Mouse (Mus musculus): ENCODE measurements at regions not wholly inside any gene's neighbourhood (a gene's known extent, or its start where the extent isn't known, plus 50 kb on each side); places are given as distances from the start of the nearest gene placed in this dataset.

GRCm38 (mm10) chr11:18437834-18438611 lies 484.3 kb upstream of the Etaa1 start:
- in situ Hi-C loops (cut with MseI, MboI): no loop called here

- in situ Hi-C loops (cut with MseI, MboI): no loop called here
These were observed 467.4 kb upstream of the Etaa1 start for GRCm38 (mm10) chr11:18421076-18421475.

GRCm38 (mm10) chr11:18413769-18414168 lies 460.1 kb upstream of the Etaa1 start:
- in situ Hi-C loops (cut with MseI, MboI): no loop called here

- in situ Hi-C loops (cut with MseI, MboI): no loop called here
These were observed 454.5 kb upstream of the Etaa1 start for GRCm38 (mm10) chr11:18408071-18408752.

GRCm38 (mm10) chr11:18399561-18399960 lies 445.9 kb upstream of the Etaa1 start:
- in situ Hi-C loops (cut with MseI, MboI): no loop called here

GRCm38 (mm10) chr11:18396397-18396796 lies 442.7 kb upstream of the Etaa1 start:
- in situ Hi-C loops (cut with MseI, MboI): no loop called here

- in situ Hi-C loops (cut with MseI, MboI): no loop called here
These were observed 442.0 kb upstream of the Etaa1 start for GRCm38 (mm10) chr11:18395631-18396030.

- in situ Hi-C loops (cut with MseI, MboI): no loop called here
These were observed 419.2 kb upstream of the Etaa1 start for GRCm38 (mm10) chr11:18372813-18373332.

GRCm38 (mm10) chr11:18371304-18371703 lies 417.6 kb upstream of the Etaa1 start:
- in situ Hi-C loops (cut with MseI, MboI): no loop called here

GRCm38 (mm10) chr11:18370861-18371260 lies 417.2 kb upstream of the Etaa1 start:
- in situ Hi-C loops (cut with MseI, MboI): no loop called here

GRCm38 (mm10) chr11:18354866-18355265 lies 401.2 kb upstream of the Etaa1 start:
- in situ Hi-C loops (cut with MseI, MboI): no loop called here

- in situ Hi-C loops (cut with MseI, MboI): no loop called here
These were observed 400.5 kb upstream of the Etaa1 start for GRCm38 (mm10) chr11:18354156-18354555.

- in situ Hi-C loops (cut with MseI, MboI): no loop called here
These were observed 394.2 kb upstream of the Etaa1 start for GRCm38 (mm10) chr11:18347841-18348240.

GRCm38 (mm10) chr11:18313510-18314301 lies 360.0 kb upstream of the Etaa1 start:
- in situ Hi-C loops (cut with MseI, MboI): no loop called here

- in situ Hi-C loops (cut with MseI, MboI): no loop called here
These were observed 342.8 kb upstream of the Etaa1 start for GRCm38 (mm10) chr11:18296194-18297125.

- in situ Hi-C loops (cut with MseI, MboI): no loop called here
These were observed 325.0 kb upstream of the Etaa1 start for GRCm38 (mm10) chr11:18278585-18279136.

GRCm38 (mm10) chr11:18272392-18272791 lies 318.7 kb upstream of the Etaa1 start:
- in situ Hi-C loops (cut with MseI, MboI): no loop called here

- in situ Hi-C loops (cut with MseI, MboI): no loop called here
These were observed 312.5 kb upstream of the Etaa1 start for GRCm38 (mm10) chr11:18266161-18266560.

GRCm38 (mm10) chr11:18262901-18263300 lies 309.2 kb upstream of the Etaa1 start:
- in situ Hi-C loops (cut with MseI, MboI): no loop called here

GRCm38 (mm10) chr11:18249236-18249635 lies 295.6 kb upstream of the Etaa1 start:
- in situ Hi-C loops (cut with MseI, MboI): no loop called here

GRCm38 (mm10) chr11:18216762-18217161 lies 263.1 kb upstream of the Etaa1 start:
- in situ Hi-C loops (cut with MseI, MboI): no loop called here
